Mouse (Mus musculus): ENCODE data around the gene Ush2a. TPM values are rescaled to one million over a fixed set of nuclear protein-coding genes. Genes with fewer than 3 reads are reported as not detected.

Gene Ush2a
- polyA plus RNA-seq, 1 experiment from 2014 or later: 0.04 TPM

- ATAC-seq (ENCODE audit: low FRiP score, low read depth): no peak
- Histone ChIP-seq H3K36me3 (no peaks in the 10 kb centered on the region), H3K4me3 (no peak overlapping the region), H3K9ac (no peak overlapping the region), H3K27me3 (no peaks in the 10 kb centered on the region), H3K4me1 (0 out of 2 replicates have a peak, but pooled peaks cover 11% of the 10 kb centered on the region), H3K27ac (no peak overlapping the region), H3K9me3 (no peaks in the 10 kb centered on the region), H3K4me2 (replicated peaks) (no peak overlapping the region)
- WGBS: 77% methylated on average over 9 of the region's 9 CpGs
Measured at GRCm38 (mm10) chr1:188948276-188948675, 686.5 kb downstream of the Ush2a start.

DNA sequence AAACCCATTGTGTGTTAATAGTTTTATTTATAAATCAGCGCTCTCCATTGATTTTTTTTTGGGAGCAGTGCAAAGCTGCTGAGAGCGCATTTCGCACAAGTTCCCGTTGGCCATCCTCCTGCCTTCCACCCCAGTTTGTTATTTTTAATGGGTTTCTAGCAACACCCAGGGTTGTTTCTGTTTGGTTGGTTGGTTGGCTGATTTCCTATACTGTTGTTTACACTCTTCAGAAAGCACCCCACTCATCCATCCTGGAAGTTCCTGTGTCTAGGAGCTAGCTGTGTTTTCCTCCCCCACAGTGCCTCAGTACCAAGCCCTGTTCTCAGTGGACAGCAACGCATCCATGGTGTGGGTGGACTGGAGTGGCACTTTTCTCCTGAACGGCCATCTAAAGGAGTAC lies 689.3 kb downstream of the Ush2a start:
- Histone ChIP-seq H3K9ac (no peak overlapping the region), H3K27ac (no peak overlapping the region), H3K36me3 (no peaks in the 10 kb centered on the region), H3K4me3 (no peak overlapping the region), H3K4me1 (0 out of 2 replicates have a peak, but pooled peaks cover 4% of the 10 kb centered on the region), H3K9me3 (no peaks in the 10 kb centered on the region), H3K4me2 (replicated peaks) (no peak overlapping the region), H3K27me3 (no peaks in the 10 kb centered on the region)
- WGBS: 90% methylated on average over 6 of the region's 6 CpGs
- ATAC-seq (ENCODE audit: low FRiP score, low read depth): no peak

DNA sequence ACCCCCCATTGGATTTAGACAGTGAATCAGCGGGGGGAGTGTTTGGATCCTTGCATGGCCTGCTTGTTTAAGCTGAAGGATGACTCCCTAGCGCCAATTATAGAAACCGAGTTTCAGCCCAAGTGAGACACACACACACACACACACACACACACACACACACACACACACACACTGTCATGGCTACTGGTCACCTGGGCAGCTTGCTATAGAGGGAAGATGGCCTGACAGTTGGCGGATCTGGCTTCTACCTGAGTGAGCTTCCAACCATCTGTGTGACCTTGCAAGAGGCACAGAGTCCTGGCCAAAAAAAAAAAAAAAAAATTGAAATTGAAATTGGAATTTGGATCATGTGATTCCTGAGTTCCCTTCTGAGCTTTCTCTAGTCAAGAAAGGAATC lies 690.7 kb downstream of the Ush2a start:
- H3K27me3 ChIP-seq: no peaks in the 10 kb centered on the region
- no peaks in the 10 kb centered on the region for H3K36me3 ChIP-seq
- H3K4me2 ChIP-seq (replicated peaks): no peak overlapping the region
- 0 out of 2 replicates have a peak, but pooled peaks cover 4% of the 10 kb centered on the region for H3K4me1 ChIP-seq
- 92% methylated on average over 4 of the region's 4 CpGs for WGBS
- no peak overlapping the region for H3K9ac ChIP-seq
- no peak for ATAC-seq (ENCODE audit: low FRiP score, low read depth)
- no peaks in the 10 kb centered on the region for H3K9me3 ChIP-seq
- no peak overlapping the region for H3K4me3 ChIP-seq
- H3K27ac ChIP-seq: no peak overlapping the region

- Histone ChIP-seq H3K4me2 (replicated peaks) (no peak overlapping the region), H3K9me3 (no peaks in the 10 kb centered on the region), H3K27ac (no peak overlapping the region), H3K9ac (no peak overlapping the region), H3K4me1 (no peaks in the 10 kb centered on the region), H3K36me3 (peaks cover 86% of the 10 kb centered on the region), H3K27me3 (no peaks in the 10 kb centered on the region), H3K4me3 (no peak overlapping the region)
- WGBS: 91% methylated on average over 6 of the region's 6 CpGs
- no peak for ATAC-seq (ENCODE audit: low FRiP score, low read depth)
Measured at GRCm38 (mm10) chr1:188973078-188973477, 711.3 kb downstream of the Ush2a start.

GRCm38 (mm10) chr1:188973926-188974325 lies 712.1 kb downstream of the Ush2a start:
- Histone ChIP-seq H3K9ac (no peak overlapping the region), H3K27ac (no peak overlapping the region), H3K4me2 (replicated peaks) (no peak overlapping the region), H3K4me3 (no peak overlapping the region), H3K9me3 (no peaks in the 10 kb centered on the region), H3K4me1 (no peaks in the 10 kb centered on the region), H3K36me3 (peaks cover 86% of the 10 kb centered on the region), H3K27me3 (no peaks in the 10 kb centered on the region)
- 91% methylated on average over 16 of the region's 16 CpGs for WGBS
- ATAC-seq (ENCODE audit: low FRiP score, low read depth): no peak

DNA sequence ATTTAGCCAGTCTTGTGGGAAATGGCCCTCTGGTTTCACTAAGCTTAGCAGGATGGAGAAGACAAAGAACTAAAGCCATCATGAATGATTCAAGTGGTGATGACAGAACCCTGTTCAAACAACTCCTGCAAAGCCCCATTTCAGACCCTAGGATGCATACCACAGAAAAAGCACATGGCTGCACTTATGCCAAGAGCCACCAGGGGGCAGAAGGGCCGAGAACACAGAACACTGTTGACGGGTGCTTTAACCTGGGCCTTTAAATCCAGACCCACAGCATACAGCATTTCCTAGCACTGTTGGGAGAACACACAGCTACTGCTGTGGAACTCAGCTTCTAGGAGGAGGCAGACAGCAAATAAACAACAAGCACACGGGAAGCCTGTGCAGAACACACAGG lies 718.2 kb downstream of the Ush2a start:
- H3K27ac ChIP-seq: no peak overlapping the region

DNA sequence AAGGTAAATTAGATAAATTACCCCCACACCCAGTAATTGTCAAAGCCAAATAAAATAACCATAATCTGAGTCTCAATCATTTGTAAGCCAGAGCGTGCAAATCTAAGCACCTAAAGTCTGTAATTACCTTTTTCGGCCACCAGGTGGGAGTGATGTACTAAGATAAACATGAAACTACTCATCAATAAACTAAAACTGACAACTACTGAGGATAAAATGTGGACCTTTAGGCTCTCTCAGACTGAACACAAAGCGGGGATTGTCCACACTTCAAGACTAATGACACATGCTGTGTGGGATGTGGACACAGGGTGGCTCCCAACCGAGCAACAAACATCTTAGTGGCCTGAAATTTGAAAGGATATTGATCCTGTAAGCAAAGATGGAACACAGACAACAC lies 731.4 kb downstream of the Ush2a start:
- H3K36me3 ChIP-seq: peaks cover 69% of the 10 kb centered on the region
- no peak overlapping the region for H3K4me3 ChIP-seq
- no peaks in the 10 kb centered on the region for H3K4me1 ChIP-seq
- no peak for ATAC-seq (ENCODE audit: low FRiP score, low read depth)
- H3K9ac ChIP-seq: no peak overlapping the region
- no peak overlapping the region for H3K4me2 ChIP-seq (replicated peaks)
- H3K9me3 ChIP-seq: no peaks in the 10 kb centered on the region
- WGBS: 55% methylated on average over 4 of the region's 4 CpGs
- no peaks in the 10 kb centered on the region for H3K27me3 ChIP-seq
- no peak overlapping the region for H3K27ac ChIP-seq

More for the DNA sequence above, 718.2 kb downstream of the Ush2a start:
- no peaks in the 10 kb centered on the region for H3K9me3 ChIP-seq
- no peak overlapping the region for H3K9ac ChIP-seq
- peaks cover 83% of the 10 kb centered on the region for H3K36me3 ChIP-seq
- no peaks in the 10 kb centered on the region for H3K27me3 ChIP-seq
- ATAC-seq (ENCODE audit: low FRiP score, low read depth): no peak
- no peaks in the 10 kb centered on the region for H3K4me1 ChIP-seq
- WGBS: 21% methylated on average over 3 of the region's 3 CpGs
- H3K4me3 ChIP-seq: no peak overlapping the region
- H3K4me2 ChIP-seq (replicated peaks): no peak overlapping the region

- Histone ChIP-seq H3K36me3 (peaks cover 63% of the 10 kb centered on the region), H3K9me3 (no peaks in the 10 kb centered on the region), H3K9ac (no peak overlapping the region), H3K4me1 (no peaks in the 10 kb centered on the region), H3K4me2 (replicated peaks) (no peak overlapping the region), H3K27ac (no peak overlapping the region), H3K27me3 (no peaks in the 10 kb centered on the region), H3K4me3 (no peak overlapping the region)
- ATAC-seq (ENCODE audit: low FRiP score, low read depth): no peak
- 94% methylated on average over 3 of the region's 3 CpGs for WGBS
Measured at GRCm38 (mm10) chr1:188997921-188998320, 736.1 kb downstream of the Ush2a start.

- Histone ChIP-seq H3K4me3 (no peak overlapping the region), H3K9ac (no peak overlapping the region), H3K27me3 (no peaks in the 10 kb centered on the region), H3K27ac (no peak overlapping the region), H3K36me3 (peaks cover 61% of the 10 kb centered on the region), H3K4me2 (replicated peaks) (no peak overlapping the region), H3K9me3 (no peaks in the 10 kb centered on the region), H3K4me1 (peaks cover 3% of the 10 kb centered on the region; the same call in 1 of the 2 replicates)
- 95% methylated on average over 10 of the region's 10 CpGs for WGBS
- ATAC-seq (ENCODE audit: low FRiP score, low read depth): no peak
Measured at GRCm38 (mm10) chr1:188999981-189000380, 738.2 kb downstream of the Ush2a start.

GRCm38 (mm10) chr1:189001815-189002214 lies 740.0 kb downstream of the Ush2a start:
- no peaks in the 10 kb centered on the region for H3K9me3 ChIP-seq
- no peak overlapping the region for H3K4me3 ChIP-seq
- no peak overlapping the region for H3K27ac ChIP-seq
- no peak overlapping the region for H3K9ac ChIP-seq
- ATAC-seq (ENCODE audit: low FRiP score, low read depth): no peak
- 83% methylated on average over 12 of the region's 12 CpGs for WGBS
- H3K36me3 ChIP-seq: peaks cover 46% of the 10 kb centered on the region
- H3K4me1 ChIP-seq: peaks cover 19% of the 10 kb centered on the region
- H3K4me2 ChIP-seq (replicated peaks): no peak overlapping the region
- no peaks in the 10 kb centered on the region for H3K27me3 ChIP-seq

- Histone ChIP-seq H3K4me1 (peaks cover 22% of the 10 kb centered on the region), H3K27me3 (no peaks in the 10 kb centered on the region), H3K4me2 (replicated peaks) (no peak overlapping the region), H3K27ac (no peak overlapping the region), H3K36me3 (peaks cover 24% of the 10 kb centered on the region), H3K4me3 (no peak overlapping the region), H3K9ac (no peak overlapping the region), H3K9me3 (no peaks in the 10 kb centered on the region)
- no peak for ATAC-seq (ENCODE audit: low FRiP score, low read depth)
- 92% methylated on average over 1 of the region's 1 CpGs for WGBS
Measured at GRCm38 (mm10) chr1:189004774-189005173, 743.0 kb downstream of the Ush2a start.

GRCm38 (mm10) chr1:189006267-189006666 lies 744.4 kb downstream of the Ush2a start:
- no peaks in the 10 kb centered on the region for H3K9me3 ChIP-seq
- H3K36me3 ChIP-seq: peaks cover 10% of the 10 kb centered on the region; the same call in 1 of the 2 replicates
- H3K4me3 ChIP-seq: peak overlapping the region; percentile 96
- ATAC-seq (ENCODE audit: low FRiP score, low read depth): no peak
- no peaks in the 10 kb centered on the region for H3K27me3 ChIP-seq
- WGBS: 60% methylated on average over 5 of the region's 5 CpGs
- no peak overlapping the region for H3K9ac ChIP-seq
- peak overlapping the region; percentile 94 for H3K4me2 ChIP-seq (replicated peaks)
- no peak overlapping the region for H3K27ac ChIP-seq
- H3K4me1 ChIP-seq: peaks cover 22% of the 10 kb centered on the region

DNA sequence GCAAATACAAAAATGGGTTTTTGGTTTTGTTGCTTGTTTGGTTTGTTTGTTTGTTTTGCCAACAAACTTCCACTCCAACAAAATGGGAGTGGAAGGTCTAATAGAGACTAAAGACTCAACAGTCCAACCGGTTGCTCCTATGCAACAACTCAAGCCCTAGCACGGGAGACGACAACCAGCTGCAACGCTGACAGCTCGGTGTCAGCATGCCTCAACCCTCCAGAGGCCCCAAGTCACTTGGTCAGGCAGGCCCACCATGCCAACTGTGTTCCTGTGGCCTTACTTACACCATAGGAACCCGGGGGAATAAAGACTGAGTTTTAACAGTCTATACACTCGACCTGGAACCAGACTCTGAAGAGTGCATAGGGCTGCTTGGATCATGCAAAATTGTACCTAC lies 745.0 kb downstream of the Ush2a start:
- H3K27me3 ChIP-seq: no peaks in the 10 kb centered on the region
- H3K36me3 ChIP-seq: peaks cover 10% of the 10 kb centered on the region; the same call in 1 of the 2 replicates
- peak overlapping the region; percentile 94 for H3K4me2 ChIP-seq (replicated peaks)
- H3K9me3 ChIP-seq: no peaks in the 10 kb centered on the region
- H3K4me3 ChIP-seq: peak overlapping the region; percentile 96
- H3K4me1 ChIP-seq: peaks cover 22% of the 10 kb centered on the region
- WGBS: 2% methylated on average over 7 of the region's 7 CpGs
- ATAC-seq (ENCODE audit: low FRiP score, low read depth): no peak
- no peak overlapping the region for H3K27ac ChIP-seq
- H3K9ac ChIP-seq: peak overlapping the region; percentile 96
